Comparison of ENCODE assay signal across 21 mouse cellular contexts in the genomic region with DNA sequence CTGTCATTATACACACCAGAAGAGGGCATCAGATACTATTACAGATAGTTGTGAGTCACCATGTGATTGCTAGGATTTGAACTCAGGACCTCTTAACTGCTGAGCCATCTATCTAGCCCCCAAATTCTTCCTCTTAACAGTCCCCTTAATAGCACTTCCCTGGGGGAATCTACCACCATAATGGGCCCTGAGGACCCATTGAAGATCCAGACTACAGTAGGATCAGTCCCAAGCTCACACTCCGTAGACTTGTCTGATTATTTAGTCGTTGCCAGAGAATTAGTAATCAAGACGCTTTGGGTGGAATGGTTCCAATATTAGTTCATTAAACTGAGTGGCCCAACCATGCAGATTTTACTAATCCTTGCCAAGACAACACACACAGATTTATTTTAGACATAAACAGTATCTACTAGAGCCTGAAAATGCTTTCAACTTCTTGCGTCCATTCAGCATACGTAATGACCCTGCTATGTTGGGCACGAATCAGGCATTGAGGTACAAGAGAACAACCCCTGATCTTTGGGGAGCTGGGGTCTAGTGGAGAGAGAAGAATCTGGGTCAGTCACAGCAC.
DNase-seq lines count a peak whose midpoint lies in the region; ATAC-seq lines count a peak whose summit lies in the region.
"Had no signal": no experiment of that assay in that cellular context is flagged by ENCODE, and none has a peak within 500 bp of the region (broad histone marks: within the 10 kb centered on the region; RNA-seq: fewer than 3 reads in every experiment).

No protein-coding gene starts in this region.

- no peaks in the 10 kb centered on the region for H3K27me3 ChIP-seq in forebrain, embryonic 14.5 days (replicated peaks; ENCODE audit: control insufficient read depth, insufficient read depth, low read length)
- H3K27me3 ChIP-seq in forebrain, embryonic 10.5 days (ENCODE audit: poor library complexity, severe bottlenecking), result no peaks in the 10 kb centered on the region
- H3K27me3 ChIP-seq in heart, embryonic 10.5 days (ENCODE audit: insufficient read depth, poor library complexity, severe bottlenecking), result no peaks in the 10 kb centered on the region
- no peaks in the 10 kb centered on the region for H3K27me3 ChIP-seq in lung, embryonic 16.5 days (ENCODE audit: control insufficient read depth, insufficient read depth, low read depth, low read length)
- H3K27me3 ChIP-seq: embryonic facial prominence, embryonic 13.5 days; hindbrain, embryonic 12.5 days; Patski had no signal

- no peaks in the 10 kb centered on the region for H3K4me1 ChIP-seq in forebrain, embryonic 14.5 days (ENCODE audit: control insufficient read depth, insufficient read depth, low read length)
- H3K4me1 ChIP-seq in forebrain, embryonic 10.5 days, result no peaks in the 10 kb centered on the region
- H3K4me1 ChIP-seq in heart, embryonic 10.5 days, result no peaks in the 10 kb centered on the region
- no peaks in the 10 kb centered on the region for H3K4me1 ChIP-seq in lung, embryonic 16.5 days (replicated peaks; ENCODE audit: control insufficient read depth, insufficient read depth, low read length)
- H3K4me1 ChIP-seq: embryonic facial prominence, embryonic 13.5 days; hindbrain, embryonic 12.5 days had no signal

- H3K4me3 ChIP-seq in forebrain, embryonic 14.5 days (ENCODE audit: low read depth, low read length), result no peak overlapping the region
- H3K4me3 ChIP-seq in forebrain, embryonic 10.5 days, result no peak overlapping the region
- no peak overlapping the region for H3K4me3 ChIP-seq in heart, embryonic 10.5 days
- no peak overlapping the region for H3K4me3 ChIP-seq in lung, embryonic 16.5 days (ENCODE audit: low read length)
- H3K4me3 ChIP-seq: embryonic facial prominence, embryonic 13.5 days; hindbrain, embryonic 12.5 days had no signal

- ATAC-seq in forebrain, embryonic 14.5 days, result peak; percentile 40; the same call in 1 of the 2 replicates
- peak; percentile 74 for ATAC-seq in lung, embryonic 16.5 days (ENCODE audit: low read depth)
- ATAC-seq: activated CD4-positive, CD25-positive, alpha-beta regulatory T cell, adult 4 months; hindbrain, embryonic 16.5 days; inflammation-experienced regulatory T-cells, adult 6 months; Patski had no signal

- H3K9ac ChIP-seq in forebrain, embryonic 14.5 days (ENCODE audit: low read length), result no peak overlapping the region
- H3K9ac ChIP-seq in lung, embryonic 16.5 days (ENCODE audit: low read length), result no peak overlapping the region
- H3K9ac ChIP-seq: embryonic facial prominence, embryonic 13.5 days; hindbrain, embryonic 12.5 days had no signal

- peak; percentile 73 for DNase-seq in forebrain, embryonic 14.5 days (ENCODE audit: low spot score)
- DNase-seq in forebrain, embryonic 10.5 days (ENCODE audit: extremely low spot score, low spot score), result no peak
- peak; percentile 69 for DNase-seq in heart, adult 11 months
- DNase-seq in heart, embryonic 10.5 days (ENCODE audit: low spot score), result no peak
- no peak for DNase-seq in lung, postnatal 4 days
- DNase-seq in Muller cell, postnatal 12 days (ENCODE audit: inconsistent ontology term), result peak; percentile 73
- DNase-seq in thymus, postnatal 25 days, result no peak
- DNase-seq: adrenal gland, postnatal 14 days; cerebellum, adult 18-20 months; cerebellum, adult 9-11 months; cerebellum, postnatal 36 days; gastrocnemius, postnatal 25 days; heart, postnatal 10 days; heart, postnatal 4 days had no signal

- no peak overlapping the region for H3K27ac ChIP-seq in forebrain, embryonic 14.5 days (ENCODE audit: low read depth, low read length)
- no peak overlapping the region for H3K27ac ChIP-seq in forebrain, embryonic 10.5 days
- no peak overlapping the region for H3K27ac ChIP-seq in heart, embryonic 10.5 days
- no peak overlapping the region for H3K27ac ChIP-seq in lung, embryonic 16.5 days (ENCODE audit: low read length)
- H3K27ac ChIP-seq: embryonic facial prominence, embryonic 13.5 days; hindbrain, embryonic 12.5 days had no signal

- H3K4me2 ChIP-seq in forebrain, embryonic 14.5 days (ENCODE audit: low read length), result no peak overlapping the region
- no peak overlapping the region for H3K4me2 ChIP-seq in lung, embryonic 16.5 days (ENCODE audit: low read depth, low read length)
- H3K4me2 ChIP-seq: embryonic facial prominence, embryonic 13.5 days; hindbrain, embryonic 12.5 days had no signal

- 46% methylated on average over 6 of the region's 6 CpGs for WGBS in forebrain, embryonic 14.5 days
- WGBS in forebrain, embryonic 10.5 days, result 92% methylated on average over 6 of the region's 6 CpGs
- WGBS in heart, embryonic 10.5 days, result 91% methylated on average over 6 of the region's 6 CpGs
- 52% methylated on average over 6 of the region's 6 CpGs for WGBS in lung, embryonic 16.5 days

- H3K36me3 ChIP-seq in forebrain, embryonic 14.5 days (ENCODE audit: control insufficient read depth, insufficient read depth, low read length), result no peaks in the 10 kb centered on the region
- no peaks in the 10 kb centered on the region for H3K36me3 ChIP-seq in forebrain, embryonic 10.5 days (replicated peaks)
- no peaks in the 10 kb centered on the region for H3K36me3 ChIP-seq in heart, embryonic 10.5 days
- H3K36me3 ChIP-seq in lung, embryonic 16.5 days (ENCODE audit: control insufficient read depth, insufficient read depth, low read length), result no peaks in the 10 kb centered on the region
- H3K36me3 ChIP-seq: embryonic facial prominence, embryonic 13.5 days; hindbrain, embryonic 12.5 days had no signal

- H3K9me3 ChIP-seq in forebrain, embryonic 14.5 days (replicated peaks; ENCODE audit: control insufficient read depth, low read length), result no peaks in the 10 kb centered on the region
- H3K9me3 ChIP-seq in forebrain, embryonic 10.5 days, result no peaks in the 10 kb centered on the region
- no peaks in the 10 kb centered on the region for H3K9me3 ChIP-seq in heart, embryonic 10.5 days
- no peaks in the 10 kb centered on the region for H3K9me3 ChIP-seq in lung, embryonic 16.5 days (ENCODE audit: control insufficient read depth, low read length)
- H3K9me3 ChIP-seq: embryonic facial prominence, embryonic 13.5 days; hindbrain, embryonic 12.5 days had no signal

Comparison
In these comparisons a context has a peak if more than half of its experiments do, and no peak if none do; other contexts are left out.
1. DNase-seq: peak in forebrain, embryonic 14.5 days (single experiment), heart, adult 11 months (single experiment) and Muller cell, postnatal 12 days (single experiment); none in forebrain, embryonic 10.5 days (single experiment), heart, embryonic 10.5 days (single experiment), lung, postnatal 4 days (0 of 2) and thymus, postnatal 25 days (single experiment).